Mouse (Mus musculus): ENCODE data around the gene Ercc5.

GRCm38 (mm10) chr1:44214443-44214842 lies 66.9 kb downstream of the Ercc5 start:
- no peak for TF ChIP-seq CTCF (IDR thresholded peaks at IDR 0.05; ENCODE audit: low read depth)
- no peak for TF ChIP-seq EP300 (IDR thresholded peaks at IDR 0.05; ENCODE audit: low read depth)

Data from liver, embryonic 14.5 days (tissue).